Mouse (Mus musculus) myocyte (in vitro differentiated cells): ENCODE measurements at regions not wholly inside any gene's neighbourhood (a gene's known extent, or its start where the extent isn't known, plus 50 kb on each side); places are given as distances from the start of the nearest gene placed in this dataset.

ENCODE experiments used
- POLR2A ChIP-seq: IDR thresholded peaks from one replicate; pipeline ENCODE4 v1.6.1; 2011; ENCODE audit warnings: low read depth, mild to moderate bottlenecking, control low read depth, moderate library complexity; ENCODE audit not compliant: insufficient read length
- POLR2AphosphoS2 ChIP-seq: IDR thresholded peaks from one replicate; pipeline ENCODE4 v1.6.1; 2011; ENCODE audit warnings: low read depth, control low read depth; ENCODE audit not compliant: insufficient read length

DNA sequence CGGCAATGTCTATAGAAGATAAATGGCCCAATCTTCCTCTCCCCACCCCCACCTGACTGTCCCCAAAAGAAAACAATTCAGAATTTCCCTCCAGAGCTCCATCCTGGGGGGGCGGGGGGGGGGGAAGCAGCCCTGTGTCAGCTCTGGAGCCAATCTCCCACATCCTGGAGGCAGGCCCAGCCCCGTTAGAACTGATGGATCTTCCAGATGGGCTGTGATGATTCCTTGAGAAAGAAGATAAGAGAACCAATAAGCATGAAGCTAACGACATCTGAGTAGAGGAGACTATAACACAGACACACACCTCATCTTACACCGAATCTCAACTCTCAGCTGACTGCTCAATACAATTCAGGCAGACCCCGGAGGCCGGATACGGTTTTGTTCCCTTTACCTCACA lies 169.2 kb upstream of the Klf3 start:
- TF ChIP-seq POLR2AphosphoS2: no peak
- TF ChIP-seq POLR2A: no peak
